Mouse (Mus musculus) stomach, postnatal 0 days (tissue): Measurements from ENCODE around the gene Mbnl2. TPM values are rescaled to one million over a fixed set of nuclear protein-coding genes. Genes with fewer than 3 reads are reported as not detected.

Experiments
- ATAC-seq: fragments of 200-750 bp; cut with Nextera tagmentation; 2 replicates; pipeline ENCODE4 v1.8.0; 2017; ENCODE audit not compliant: low FRiP score, low TSS enrichment
- DNase-seq: peaks from one replicate; pipeline ENCODE4 v3.0.0-alpha.2; 2016; ENCODE audit warnings: low spot score
- H3K27ac ChIP-seq: fragments of 300-500 bp; sonication (generic); replicated peaks from 2 replicates; pipeline ENCODE4 v1.5.1; 2014; ENCODE audit warnings: mild to moderate bottlenecking, control low read depth
- H3K27me3 ChIP-seq: fragments of 300-500 bp; sonication (generic); 2 replicates; pipeline ENCODE4 v1.6.1; 2014; ENCODE audit warnings: low read length; ENCODE audit not compliant: control insufficient read depth, insufficient read depth
- H3K36me3 ChIP-seq: fragments of 300-500 bp; sonication (generic); 2 replicates; pipeline ENCODE4 v1.6.1; 2014; ENCODE audit warnings: low read length, mixed read lengths; ENCODE audit not compliant: control insufficient read depth, insufficient read depth
- H3K4me1 ChIP-seq: fragments of 300-500 bp; sonication (generic); replicated peaks from 2 replicates; pipeline ENCODE4 v1.6.1; 2014; ENCODE audit warnings: antibody characterized with exemption; ENCODE audit not compliant: control insufficient read depth, insufficient read depth
- H3K4me2 ChIP-seq: fragments of 300-500 bp; sonication (generic); replicated peaks from 2 replicates; pipeline ENCODE4 v1.6.1; 2014; ENCODE audit warnings: low read depth, mild to moderate bottlenecking, control low read depth, moderate library complexity
- H3K4me3 ChIP-seq: fragments of 300-500 bp; sonication (generic); 2 replicates; pipeline ENCODE4 v1.5.1; 2014; ENCODE audit warnings: low read depth, low read length, control low read depth
- H3K9ac ChIP-seq: fragments of 300-500 bp; sonication (generic); 2 replicates; pipeline ENCODE4 v1.6.1; 2014; ENCODE audit warnings: mild to moderate bottlenecking, low read length, control low read depth, mixed read lengths
- H3K9me3 ChIP-seq: fragments of 300-500 bp; sonication (generic); 2 replicates; pipeline ENCODE4 v1.6.1; 2016; ENCODE audit warnings: low read length; ENCODE audit not compliant: control insufficient read depth
- CTCF ChIP-seq: IDR thresholded peaks from 2 replicates; pipeline ENCODE4 v1.5.1; 2016; ENCODE audit warnings: antibody characterized with exemption, low read depth, mild to moderate bottlenecking, moderate library complexity
- EP300 ChIP-seq: optimal IDR thresholded peaks from 2 replicates; pipeline ENCODE3; 2016; ENCODE audit warnings: antibody characterized with exemption
- WGBS: fragments of 180-500 bp; shearing (Covaris S2); extraction: QIAGEN DNeasy Blood & Tissue Kit; methylation state at CpG from one replicate; pipeline ENCODE4 v1.1.7; 2014; 5-methylcytosine and 5-hydroxymethylcytosine counted together
- polyA plus RNA-seq: library from polyadenylated mRNA; unstranded; fragments of >200 nt; fragmentation: Nextera tagmentation; extraction: Ambion mirVana; gene quantifications from 2 replicates; pipeline ENCODE4 v1.2.1, GENCODE M21; 2015

The Mbnl2 gene
- polyA plus RNA-seq, 1 experiment from 2014 or later = 104 TPM

DNA sequence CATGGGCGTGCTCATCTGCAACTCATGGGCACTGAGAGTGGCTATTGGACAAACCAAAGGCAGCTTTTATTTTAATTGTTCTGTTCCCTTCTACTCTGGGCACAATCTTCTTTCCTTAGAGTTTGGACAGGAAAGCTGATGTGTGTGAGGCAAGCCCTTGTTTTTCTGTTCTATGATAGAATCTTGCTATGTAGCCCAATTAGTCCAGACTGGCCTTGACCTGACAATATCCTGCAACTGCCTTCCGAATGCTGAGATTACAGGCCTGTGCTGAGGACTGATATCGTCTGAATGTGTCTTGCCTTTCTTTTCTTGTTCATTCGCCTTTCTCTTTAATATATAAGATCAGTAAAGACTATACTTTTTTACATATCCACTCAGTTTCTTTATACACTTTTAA is 4.8 kb upstream of the Mbnl2 start:
- no peak for TF ChIP-seq EP300
- no peak for TF ChIP-seq CTCF
- Histone ChIP-seq H3K9me3 (no peaks in the 10 kb centered on the region), H3K9ac (no peak overlapping the region), H3K4me2 (no peak overlapping the region), H3K27me3 (no peaks in the 10 kb centered on the region), H3K4me1 (no peaks in the 10 kb centered on the region), H3K27ac (peak overlapping the region; percentile 63), H3K4me3 (no peak overlapping the region), H3K36me3 (no peaks in the 10 kb centered on the region)
- ATAC-seq (no peak), DNase-seq (no peak)
- WGBS = 67% methylated on average over 4 of the region's 4 CpGs

- Histone ChIP-seq H3K9me3 (no peaks in the 10 kb centered on the region), H3K27me3 (no peaks in the 10 kb centered on the region), H3K4me1 (no peaks in the 10 kb centered on the region), H3K4me2 (peak overlapping the region; percentile 17; the same call in 1 of the 2 replicates), H3K4me3 (no peak overlapping the region), H3K27ac (peak overlapping the region; percentile 63; the same call in 1 of the 2 replicates), H3K36me3 (no peaks in the 10 kb centered on the region), H3K9ac (no peak overlapping the region)
- peak; percentile 75 for ATAC-seq
- WGBS = 58% methylated on average over 8 of the region's 8 CpGs
- TF ChIP-seq EP300 = no peak
- no peak for TF ChIP-seq CTCF
- DNase-seq = peak; percentile 41
These were observed 4.4 kb upstream of the Mbnl2 start for GRCm38 (mm10) chr14:120271096-120271495.

DNA sequence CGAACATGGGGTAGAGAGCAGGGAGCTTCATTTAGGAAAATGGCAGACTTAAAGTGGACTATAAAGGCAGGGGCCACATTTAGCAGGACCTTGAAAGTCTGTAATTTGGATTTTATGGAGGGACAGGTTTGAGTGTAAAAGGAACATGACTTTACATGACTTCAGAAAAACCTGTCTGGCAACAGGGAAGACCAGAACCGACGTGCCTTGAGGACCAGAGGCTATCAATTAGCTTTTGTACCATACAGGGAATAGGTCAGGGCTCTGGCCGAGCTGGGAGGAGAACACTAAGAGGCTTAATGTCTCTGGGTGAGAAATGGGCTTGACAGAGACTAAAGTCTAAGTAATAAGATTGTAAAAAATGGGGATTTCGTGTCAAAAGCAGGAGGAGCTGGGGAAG is 1.7 kb upstream of the Mbnl2 start:
- Histone ChIP-seq H3K27me3 (no peaks in the 10 kb centered on the region), H3K27ac (peak overlapping the region; percentile 69), H3K4me2 (no peak overlapping the region), H3K9ac (no peak overlapping the region), H3K36me3 (no peaks in the 10 kb centered on the region), H3K9me3 (no peaks in the 10 kb centered on the region), H3K4me1 (no peaks in the 10 kb centered on the region), H3K4me3 (no peak overlapping the region)
- WGBS = 57% methylated on average over 5 of the region's 5 CpGs
- ATAC-seq = no peak
- TF ChIP-seq EP300 (no peak), CTCF (no peak)
- DNase-seq = no peak

DNA sequence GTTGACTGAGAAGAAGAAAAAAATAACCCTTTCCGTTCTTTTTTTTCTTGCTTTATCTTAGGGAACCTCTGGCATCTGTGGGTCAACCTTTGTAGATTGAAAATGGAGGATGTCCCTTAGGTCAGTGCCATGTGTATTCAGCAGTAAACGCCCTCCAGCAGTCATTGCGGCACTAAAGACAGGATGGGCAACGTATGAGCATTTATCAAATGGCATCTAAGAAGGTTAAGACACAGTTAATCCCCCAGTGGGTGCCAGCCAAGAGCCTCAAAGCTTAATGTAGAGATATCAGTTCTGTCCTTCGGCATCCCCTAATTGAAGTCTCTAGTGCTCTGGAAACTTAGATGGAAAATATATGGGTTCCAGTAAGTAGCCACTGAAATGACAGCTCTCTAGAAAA is 723 bp upstream of the Mbnl2 start:
- H3K36me3 ChIP-seq = no peaks in the 10 kb centered on the region
- H3K9me3 ChIP-seq = no peaks in the 10 kb centered on the region
- ATAC-seq (no peak), DNase-seq (no peak)
- peak overlapping the region; percentile 95 for H3K27ac ChIP-seq
- peak overlapping the region; percentile 70 for H3K4me3 ChIP-seq
- WGBS = 29% methylated on average over 5 of the region's 5 CpGs
- TF ChIP-seq CTCF (no peak), EP300 (no peak)
- no peak overlapping the region for H3K9ac ChIP-seq
- H3K27me3 ChIP-seq = no peaks in the 10 kb centered on the region
- H3K4me2 ChIP-seq = peak overlapping the region; percentile 54
- H3K4me1 ChIP-seq = peaks cover 3% of the 10 kb centered on the region; the same call in 1 of the 2 replicates

DNA sequence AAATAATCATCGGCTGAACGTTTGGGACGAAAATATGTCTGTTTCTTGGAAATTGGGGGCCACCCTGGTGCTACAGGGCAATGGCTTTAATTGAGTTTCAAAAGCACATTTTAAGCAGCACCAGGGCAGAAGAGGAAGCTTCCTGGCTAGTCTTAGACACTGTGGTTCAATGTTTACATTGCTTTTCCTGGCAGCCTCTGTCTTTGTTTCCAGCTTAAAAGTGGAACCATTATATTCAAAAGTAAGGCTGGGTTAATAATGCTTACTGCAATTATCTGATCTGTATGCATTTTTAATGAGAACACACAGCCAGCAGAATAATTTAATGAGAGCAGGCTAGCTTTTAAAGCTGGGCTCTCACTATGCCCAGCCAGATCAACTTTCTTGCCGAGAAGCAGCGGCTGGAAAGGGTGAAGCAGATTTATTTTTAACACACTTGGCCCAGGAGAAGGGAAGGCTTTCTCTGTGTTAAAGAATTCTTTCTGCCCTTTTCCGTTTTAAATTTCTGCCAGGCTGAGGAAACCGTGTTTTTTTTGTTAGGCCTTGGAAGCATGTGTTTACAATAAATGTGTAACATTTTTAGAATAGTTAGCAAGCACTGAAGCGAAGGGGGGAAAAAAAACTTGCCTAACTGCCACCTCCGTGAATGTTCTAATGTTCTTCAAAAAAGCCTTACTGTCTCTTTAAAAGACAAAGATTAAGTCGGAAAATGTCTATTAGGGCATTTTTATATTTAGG is 1.0 kb downstream of the Mbnl2 start:
- ATAC-seq = no peak
- peak overlapping the region; percentile 94 for H3K27ac ChIP-seq
- no peaks in the 10 kb centered on the region for H3K36me3 ChIP-seq
- no peak for DNase-seq
- H3K4me2 ChIP-seq = peak overlapping the region; percentile 77
- H3K4me3 ChIP-seq = peak overlapping the region; percentile 70
- peak overlapping the region; percentile 68 for H3K9ac ChIP-seq
- H3K9me3 ChIP-seq = no peaks in the 10 kb centered on the region
- no peaks in the 10 kb centered on the region for H3K27me3 ChIP-seq
- TF ChIP-seq CTCF (no peak), EP300 (no peak)
- H3K4me1 ChIP-seq = peaks cover 3% of the 10 kb centered on the region; the same call in 1 of the 2 replicates
- under 1% methylated on average over 10 of the region's 10 CpGs for WGBS

GRCm38 (mm10) chr14:120277081-120277656 is 1.7 kb downstream of the Mbnl2 start:
- TF ChIP-seq EP300 = no peak
- no peak for TF ChIP-seq CTCF
- DNase-seq = peak; percentile 63
- Histone ChIP-seq H3K9me3 (no peaks in the 10 kb centered on the region), H3K4me2 (peak overlapping the region; percentile 77), H3K27ac (peak overlapping the region; percentile 94), H3K27me3 (no peaks in the 10 kb centered on the region), H3K4me3 (peak overlapping the region; percentile 70), H3K9ac (peak overlapping the region; percentile 68), H3K4me1 (peaks cover 3% of the 10 kb centered on the region; the same call in 1 of the 2 replicates), H3K36me3 (no peaks in the 10 kb centered on the region)
- 2% methylated on average over 10 of the region's 10 CpGs for WGBS
- peak; percentile 20; the same call in 1 of the 2 replicates for ATAC-seq
